Mouse (Mus musculus): ENCODE measurements at regions not wholly inside any gene's neighbourhood (a gene's known extent, or its start where the extent isn't known, plus 50 kb on each side); places are given as distances from the start of the nearest gene placed in this dataset.

- H3K9ac ChIP-seq: no peak overlapping the region
- H3K27me3 ChIP-seq (replicated peaks): no peaks in the 10 kb centered on the region
- peaks cover 3% of the 10 kb centered on the region; the same call in 1 of the 2 replicates for H3K4me1 ChIP-seq
- WGBS: 14% methylated on average over 15 of the region's 20 CpGs
- no peaks in the 10 kb centered on the region for H3K36me3 ChIP-seq
- H3K27ac ChIP-seq: no peak overlapping the region
- peak overlapping the region; percentile 55 for H3K4me2 ChIP-seq (replicated peaks)
- ATAC-seq (ENCODE audit: low FRiP score, low read depth): peak; percentile 9; the same call in 1 of the 2 replicates
- no peaks in the 10 kb centered on the region for H3K9me3 ChIP-seq
- H3K4me3 ChIP-seq: 0 out of 2 replicates have a peak overlapping the region, but pooled peaks have one; percentile 3
Measured at GRCm38 (mm10) chr1:111754263-111754857, 110.4 kb downstream of the Dsel start.

All from neural tube, embryonic 12.5 days (tissue).